Mouse (Mus musculus) ES-E14 (cell line): Measurements from ENCODE around the gene Pfdn4. TPM values are rescaled to one million over a fixed set of nuclear protein-coding genes. Genes with fewer than 3 reads are reported as not detected.

Experiments
- DNase-seq: peaks from one replicate; pipeline ENCODE4 v3.0.0-alpha.2; 2013; ENCODE audit warnings: low read depth, low spot score
- H3K27ac ChIP-seq: 2 replicates; pipeline ENCODE4 v1.5.1; 2012; ENCODE audit warnings: low read depth, mild to moderate bottlenecking, low read length, moderate library complexity, mixed read lengths; ENCODE audit not compliant: poor library complexity, insufficient read depth, severe bottlenecking
- H3K36me3 ChIP-seq: 2 replicates; pipeline ENCODE4 v1.6.1; 2012; ENCODE audit warnings: mild to moderate bottlenecking, low read length, moderate library complexity, mixed read lengths; ENCODE audit not compliant: control insufficient read depth, poor library complexity, insufficient read depth, severe bottlenecking
- H3K4me1 ChIP-seq, 2 experiments: fragments of 150-350 bp in 1 of 2; sonication (generic) in 1 of 2; 2 replicates each; pipeline ENCODE4 v1.6.1; 2012; ENCODE audit warnings: low read length in 2 of 2, mild to moderate bottlenecking in 1 of 2, mixed read lengths in 1 of 2; ENCODE audit not compliant: control insufficient read depth in 2 of 2, insufficient read depth in 2 of 2, poor library complexity in 1 of 2
- H3K4me3 ChIP-seq, 2 experiments: fragments of 150-350 bp in 1 of 2; sonication (generic) in 1 of 2; 2 replicates each; pipeline ENCODE4 v1.5.1; 2012; ENCODE audit warnings: low read length in 2 of 2, low read depth in 1 of 2, mild to moderate bottlenecking in 1 of 2, mixed read lengths in 1 of 2; ENCODE audit not compliant: insufficient read depth in 1 of 2, poor library complexity in 1 of 2, severe bottlenecking in 1 of 2
- H3K9ac ChIP-seq: 2 replicates; pipeline ENCODE4 v1.6.1; 2012; ENCODE audit warnings: low read depth, mild to moderate bottlenecking, low read length, mixed read lengths; ENCODE audit not compliant: poor library complexity, insufficient read depth, severe bottlenecking
- H3K9me3 ChIP-seq: fragments of 150-350 bp; sonication (generic); 2 replicates; pipeline ENCODE4 v1.6.1; 2012; ENCODE audit warnings: low read depth, mild to moderate bottlenecking, low read length; ENCODE audit not compliant: control insufficient read depth, insufficient read depth
- CHD2 ChIP-seq: IDR thresholded peaks from 2 replicates; pipeline ENCODE4 v1.6.1; 2014; ENCODE audit warnings: mild to moderate bottlenecking, low read depth, low read length, inconsistent platforms
- HCFC1 ChIP-seq: IDR thresholded peaks from 2 replicates; pipeline ENCODE4 v1.6.1; 2012; ENCODE audit warnings: low read length, inconsistent platforms, borderline replicate concordance; ENCODE audit not compliant: insufficient read depth
- MAFK ChIP-seq: IDR thresholded peaks from 2 replicates; pipeline ENCODE4 v1.6.1; 2014; ENCODE audit warnings: mild to moderate bottlenecking, low read depth, low read length, inconsistent platforms; ENCODE audit not compliant: insufficient read depth
- ZC3H11A ChIP-seq: IDR thresholded peaks from 2 replicates; pipeline ENCODE4 v1.6.1; 2012; ENCODE audit warnings: low read depth, mild to moderate bottlenecking, inconsistent platforms, low read length, borderline replicate concordance
- ZNF384 ChIP-seq: IDR thresholded peaks from 2 replicates; pipeline ENCODE4 v1.6.1; 2012; ENCODE audit warnings: low read depth, low read length, inconsistent platforms
- in situ Hi-C, 2 experiments: fragments of 600-800 bp; cut with MboI; formaldehyde crosslinking; loops; one replicate each; pipeline ENCODE4 v1.15.1; 2025; ENCODE audit warnings: low sequenced_read_pairs in 2 of 2, inconsistent platforms in 1 of 2; ENCODE audit not compliant: unreplicated experiment in 2 of 2
- total RNA-seq: library from RNA; depleted of rRNA; stranded (reverse); fragments of 300-350 nt; gene quantifications from 2 replicates; pipeline ENCODE4 v1.2.3, GENCODE M21; 2012

The Pfdn4 gene
- total RNA-seq, 1 experiment = 72.6 TPM

GRCm38 (mm10) chr2:170469616-170470308 is 26.5 kb upstream of the Pfdn4 start:
- H3K4me1 ChIP-seq = peaks cover 4 to 16% of the 10 kb centered on the region in 2 experiments; a peak in 3 of 4 replicates
- no peak overlapping the region for H3K9ac ChIP-seq
- peak overlapping the region; percentile 48 for H3K27ac ChIP-seq
- peak; percentile 51 for DNase-seq
- H3K4me3 ChIP-seq = no peak overlapping the region
- H3K36me3 ChIP-seq = no peaks in the 10 kb centered on the region
- no peaks in the 10 kb centered on the region for H3K9me3 ChIP-seq
- TF ChIP-seq ZC3H11A (no peak), HCFC1 (no peak), ZNF384 (peak; percentile 79), CHD2 (no peak), MAFK (peak; percentile 93)
- in situ Hi-C loops = no loop called here

- no peak for TF ChIP-seq ZC3H11A
- no peak for TF ChIP-seq HCFC1
- no peak for TF ChIP-seq CHD2
- TF ChIP-seq ZNF384 = no peak
- no peak for TF ChIP-seq MAFK
- peaks cover 4 to 16% of the 10 kb centered on the region in 2 experiments; a peak in 3 of 4 replicates for H3K4me1 ChIP-seq
- no peak overlapping the region for H3K27ac ChIP-seq
- no peak for DNase-seq
- in situ Hi-C loops = no loop called here
- no peaks in the 10 kb centered on the region for H3K36me3 ChIP-seq
- H3K9ac ChIP-seq = no peak overlapping the region
- no peaks in the 10 kb centered on the region for H3K9me3 ChIP-seq
- H3K4me3 ChIP-seq = no peak overlapping the region
These were observed 25.6 kb upstream of the Pfdn4 start for GRCm38 (mm10) chr2:170470591-170470990.

GRCm38 (mm10) chr2:170474125-170474524 is 22.1 kb upstream of the Pfdn4 start:
- in situ Hi-C loops = no loop called here

DNA sequence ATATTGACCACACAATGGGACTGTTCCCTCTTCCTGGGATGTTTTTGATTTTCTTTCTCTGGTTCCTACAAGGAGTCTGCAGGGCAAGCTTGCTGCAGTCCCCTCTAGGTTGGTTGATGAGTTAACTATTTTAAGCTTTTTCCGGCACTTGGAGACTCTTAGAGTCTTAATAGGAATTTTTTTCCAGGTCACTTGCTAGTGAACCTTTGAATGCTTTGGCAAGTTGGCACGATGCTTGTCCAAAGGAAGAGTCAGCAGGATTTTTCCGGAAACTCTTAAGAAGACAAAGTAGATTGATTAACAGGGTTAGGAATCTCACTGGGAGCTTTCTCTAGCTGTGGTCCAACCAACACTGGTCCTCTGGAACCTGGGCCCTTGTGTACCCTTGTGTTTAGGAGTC is 21.1 kb upstream of the Pfdn4 start:
- Histone ChIP-seq H3K36me3 (no peaks in the 10 kb centered on the region), H3K27ac (no peak overlapping the region), H3K9me3 (no peaks in the 10 kb centered on the region), H3K9ac (no peak overlapping the region), H3K4me3 (no peak overlapping the region), H3K4me1 (peaks cover 0 to 8% of the 10 kb centered on the region in 2 experiments; a peak in 2 of 4 replicates)
- in situ Hi-C loops = no loop called here
- TF ChIP-seq HCFC1 = no peak
- no peak for TF ChIP-seq ZNF384
- TF ChIP-seq ZC3H11A = no peak
- no peak for TF ChIP-seq MAFK
- TF ChIP-seq CHD2 = no peak
- no peak for DNase-seq

More at GRCm38 (mm10) chr2:170474125-170474524, 22.1 kb upstream of the Pfdn4 start:
- H3K4me3 ChIP-seq = no peak overlapping the region
- H3K4me1 ChIP-seq = peaks cover 3 to 13% of the 10 kb centered on the region in 2 experiments; a peak in 3 of 4 replicates
- no peaks in the 10 kb centered on the region for H3K9me3 ChIP-seq
- TF ChIP-seq CHD2 (no peak), MAFK (no peak), ZC3H11A (no peak), HCFC1 (no peak), ZNF384 (no peak)
- no peaks in the 10 kb centered on the region for H3K36me3 ChIP-seq
- no peak overlapping the region for H3K9ac ChIP-seq
- H3K27ac ChIP-seq = no peak overlapping the region
- no peak for DNase-seq

GRCm38 (mm10) chr2:170476215-170476614 is 20.0 kb upstream of the Pfdn4 start:
- 0 out of 2 replicates have a peak, but pooled peaks have one; percentile 13 for TF ChIP-seq ZC3H11A
- TF ChIP-seq HCFC1 = no peak
- no peak for TF ChIP-seq CHD2
- no peak for TF ChIP-seq ZNF384
- H3K4me1 ChIP-seq = no peaks in the 10 kb centered on the region
- in situ Hi-C loops = no loop called here
- no peak overlapping the region for H3K27ac ChIP-seq
- no peaks in the 10 kb centered on the region for H3K36me3 ChIP-seq
- no peak overlapping the region for H3K9ac ChIP-seq
- no peaks in the 10 kb centered on the region for H3K9me3 ChIP-seq
- DNase-seq = peak; percentile 60
- no peak overlapping the region for H3K4me3 ChIP-seq
